Mouse (Mus musculus) heart, postnatal 4 days (tissue): ENCODE measurements at regions not wholly inside any gene's neighbourhood (a gene's known extent, or its start where the extent isn't known, plus 50 kb on each side); places are given as distances from the start of the nearest gene placed in this dataset.

ENCODE experiments used
- DNase-seq: peaks from one replicate; pipeline ENCODE4 v3.0.0; 2021

DNA sequence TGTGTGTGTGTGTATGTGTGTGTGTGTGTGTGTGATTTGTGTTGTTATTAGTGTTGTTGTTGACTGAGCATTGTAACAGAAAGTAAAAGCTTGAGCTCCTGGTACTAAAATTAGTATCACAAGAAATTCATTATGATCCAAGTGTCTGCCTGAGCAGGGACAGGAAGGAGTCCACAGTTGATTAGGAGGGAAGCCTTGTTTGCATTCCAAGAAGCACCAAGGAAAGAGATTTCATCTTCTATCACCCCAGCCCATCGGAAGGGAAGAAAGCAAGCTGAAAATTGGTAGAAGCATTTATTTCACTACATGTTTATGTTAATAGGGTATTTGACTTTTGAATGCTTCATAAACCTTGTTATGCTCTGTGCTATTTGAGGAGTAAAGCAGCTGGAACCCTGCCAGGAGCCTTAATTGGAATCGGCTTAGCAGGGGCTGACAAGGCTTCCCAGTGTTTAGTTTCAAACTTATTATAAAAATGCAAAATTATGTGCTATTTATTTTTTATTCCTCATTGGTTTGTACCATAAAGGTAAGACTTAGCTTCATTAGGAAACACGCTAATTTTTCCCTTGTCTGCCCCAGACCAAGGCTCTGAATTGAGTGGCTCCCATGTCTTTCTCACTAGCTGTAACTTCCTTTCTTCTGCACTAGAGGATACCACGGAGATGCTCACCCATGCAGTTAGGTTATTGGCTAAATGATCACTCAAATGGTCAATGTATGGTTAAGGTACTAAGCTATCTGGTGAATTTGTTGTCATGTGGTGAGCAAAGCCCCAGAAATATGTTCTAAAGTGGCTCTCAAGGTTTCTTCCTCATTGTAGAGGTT is 318.6 kb downstream of the Serpinb8 start:
- DNase-seq, result peak; percentile 50

DNA sequence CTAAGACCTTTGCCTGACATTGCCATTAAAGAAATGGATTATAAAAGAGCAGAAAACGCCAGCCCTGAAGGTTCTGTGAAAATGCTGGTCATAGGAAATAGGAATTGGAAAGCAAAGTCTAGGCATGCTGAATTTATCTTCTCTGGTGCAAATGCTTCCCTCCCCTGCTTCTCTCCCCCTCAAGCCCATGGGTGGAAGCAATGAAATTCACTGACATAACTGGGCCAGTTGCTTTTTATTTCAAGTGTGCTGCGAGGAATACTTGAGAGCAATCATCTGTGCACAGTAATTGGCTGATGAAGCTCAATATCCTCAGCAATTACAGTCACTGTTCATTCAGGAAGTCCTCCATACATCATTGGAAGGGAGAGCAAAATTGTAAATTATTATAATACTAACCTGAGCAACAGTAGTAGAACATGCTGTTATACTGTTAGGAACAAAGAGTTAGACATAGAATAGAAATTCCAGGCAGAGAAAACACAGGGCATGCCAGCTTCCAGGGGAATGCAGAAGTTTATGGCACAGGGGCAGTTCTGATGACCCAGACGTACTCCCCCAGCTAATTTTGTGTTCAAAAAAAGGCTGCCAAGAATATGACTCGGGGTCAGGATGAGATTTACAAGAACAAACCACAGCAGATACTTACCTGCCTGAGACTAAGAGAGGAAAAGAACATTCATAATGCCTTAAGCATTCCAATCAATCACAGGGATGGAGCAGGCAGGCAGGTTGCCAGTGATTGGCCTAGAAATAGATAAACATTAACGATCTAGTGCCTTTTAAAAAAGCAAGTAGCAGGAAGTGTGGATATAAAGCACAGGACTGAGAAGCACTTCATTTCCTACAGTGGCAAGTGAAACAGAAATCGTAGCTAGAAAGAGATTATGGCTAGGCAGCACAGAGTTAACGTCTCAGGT is 325.1 kb downstream of the Serpinb8 start:
- DNase-seq, result no peak

DNA sequence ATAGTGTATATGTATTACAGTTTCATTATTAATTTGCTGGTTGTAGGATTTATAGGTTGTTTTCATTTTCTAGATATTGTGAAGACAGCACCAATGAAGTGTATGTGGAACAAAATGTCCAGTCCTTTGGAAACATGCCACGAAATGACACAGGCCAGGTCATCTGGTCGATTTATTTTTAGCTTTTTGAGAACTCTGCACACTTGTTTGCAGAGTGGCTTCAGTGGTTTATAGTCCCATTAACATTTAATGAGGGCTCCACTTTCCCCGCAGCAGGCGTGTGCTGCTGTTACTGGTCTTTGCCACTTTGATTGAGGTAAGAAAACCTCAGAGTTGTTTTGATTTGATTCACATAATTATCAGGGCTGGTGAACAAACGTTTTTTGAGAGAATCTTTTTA is 327.2 kb downstream of the Serpinb8 start:
- DNase-seq, result peak; percentile 42

DNA sequence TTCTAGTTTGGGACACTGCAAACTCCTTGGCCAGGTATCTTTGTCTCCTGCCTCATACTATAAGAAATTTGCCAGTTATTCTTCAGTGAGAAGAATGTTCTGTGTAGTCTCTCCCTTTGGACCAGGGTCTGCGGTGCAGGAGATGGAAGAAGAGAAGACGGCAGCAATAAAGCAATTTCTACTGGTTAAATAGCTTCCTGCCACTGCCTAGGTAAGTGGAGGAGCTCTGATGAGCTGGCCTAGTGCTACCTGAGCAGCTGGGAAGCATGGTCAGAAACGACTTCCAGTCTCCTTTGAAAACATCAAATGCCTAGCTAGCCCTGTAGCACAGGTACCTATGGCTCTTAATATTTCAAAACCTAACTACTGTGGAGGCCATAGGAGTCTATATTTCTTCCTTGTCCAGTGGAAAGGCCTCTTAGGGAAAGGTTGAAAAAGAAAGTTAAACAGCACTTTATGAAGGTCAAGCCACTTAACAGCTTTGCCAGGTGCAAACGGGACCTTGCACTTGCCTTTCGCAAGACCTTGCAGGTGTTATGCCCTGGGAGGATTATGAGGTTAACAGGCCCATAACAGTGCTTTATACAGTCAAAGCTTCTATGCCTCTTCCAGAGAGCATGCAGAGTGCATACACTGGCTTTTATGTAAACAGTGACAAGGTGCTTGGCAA is 351.9 kb downstream of the Serpinb8 start:
- no peak for DNase-seq

DNA sequence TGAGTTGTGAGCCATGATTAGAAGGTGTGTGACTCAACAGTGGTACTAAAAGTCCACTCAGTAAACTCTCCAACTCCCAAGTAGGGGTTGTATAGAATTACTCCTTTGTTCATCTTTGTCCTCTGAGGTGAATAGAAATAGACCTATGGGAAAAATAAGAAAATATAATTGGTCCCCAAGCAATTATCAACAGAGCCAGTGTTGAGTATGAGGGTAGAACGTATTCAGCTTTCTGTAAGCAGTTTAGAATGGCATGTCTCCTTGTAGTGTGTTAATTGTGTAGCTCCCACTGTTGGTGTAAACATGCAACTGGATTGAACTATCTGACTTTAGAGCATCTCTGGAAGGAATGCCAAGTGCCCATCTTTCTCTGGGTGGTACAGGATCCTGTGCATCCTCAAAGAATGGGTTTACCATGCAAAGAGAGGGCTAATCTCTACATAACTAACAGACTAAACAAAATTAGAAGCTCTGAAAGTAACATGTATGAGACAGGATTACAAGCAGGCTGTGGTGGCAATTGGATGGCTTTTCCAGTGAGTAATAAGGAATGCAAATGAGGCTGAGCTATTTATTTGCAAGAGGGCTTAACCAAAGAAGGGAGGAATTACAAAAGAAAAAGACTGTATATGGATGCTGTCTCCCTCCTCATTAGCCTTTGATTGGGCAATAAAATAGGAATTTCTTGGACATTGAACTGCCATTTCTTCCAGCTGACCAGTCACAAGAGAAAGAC is 356.6 kb downstream of the Serpinb8 start:
- no peak for DNase-seq

DNA sequence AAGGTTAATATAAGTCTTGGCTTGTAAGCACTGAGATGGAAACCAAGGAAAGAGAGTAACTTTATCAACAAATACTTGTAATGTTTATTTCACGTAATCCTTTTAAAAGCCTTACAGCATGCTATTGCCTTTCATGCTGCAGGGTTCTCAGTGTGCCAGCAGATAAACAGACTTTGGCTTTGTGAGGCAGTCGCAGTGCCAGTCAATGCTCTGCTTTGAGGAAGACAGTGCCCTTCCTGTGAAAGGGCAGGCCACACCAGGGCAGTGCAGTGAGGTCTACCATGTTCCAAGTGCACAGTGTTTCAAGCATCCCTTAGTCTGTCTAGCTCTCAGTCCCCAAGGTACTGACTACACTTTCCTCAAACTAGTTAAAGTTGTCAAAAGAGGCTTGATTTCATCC is 360.6 kb downstream of the Serpinb8 start:
- no peak for DNase-seq

DNA sequence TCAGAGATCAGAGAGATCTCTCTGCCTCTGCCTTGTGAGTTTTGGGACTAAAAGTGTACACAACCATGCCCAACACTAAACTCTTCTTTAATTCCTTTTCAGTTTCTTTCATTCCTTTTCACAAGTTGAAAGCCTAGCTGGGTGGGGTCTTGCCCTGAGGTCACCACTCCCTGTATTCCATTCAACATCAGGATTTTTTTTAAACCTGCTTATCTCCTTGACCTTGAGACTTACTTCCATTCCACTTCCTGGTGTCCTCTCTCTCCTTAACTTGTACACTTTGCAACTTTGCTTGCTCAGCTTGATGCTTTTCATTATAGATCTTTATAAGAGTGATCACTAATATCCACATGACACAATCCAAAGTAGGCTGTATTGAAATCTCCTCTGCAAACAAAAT is 371.2 kb downstream of the Serpinb8 start:
- no peak for DNase-seq

DNA sequence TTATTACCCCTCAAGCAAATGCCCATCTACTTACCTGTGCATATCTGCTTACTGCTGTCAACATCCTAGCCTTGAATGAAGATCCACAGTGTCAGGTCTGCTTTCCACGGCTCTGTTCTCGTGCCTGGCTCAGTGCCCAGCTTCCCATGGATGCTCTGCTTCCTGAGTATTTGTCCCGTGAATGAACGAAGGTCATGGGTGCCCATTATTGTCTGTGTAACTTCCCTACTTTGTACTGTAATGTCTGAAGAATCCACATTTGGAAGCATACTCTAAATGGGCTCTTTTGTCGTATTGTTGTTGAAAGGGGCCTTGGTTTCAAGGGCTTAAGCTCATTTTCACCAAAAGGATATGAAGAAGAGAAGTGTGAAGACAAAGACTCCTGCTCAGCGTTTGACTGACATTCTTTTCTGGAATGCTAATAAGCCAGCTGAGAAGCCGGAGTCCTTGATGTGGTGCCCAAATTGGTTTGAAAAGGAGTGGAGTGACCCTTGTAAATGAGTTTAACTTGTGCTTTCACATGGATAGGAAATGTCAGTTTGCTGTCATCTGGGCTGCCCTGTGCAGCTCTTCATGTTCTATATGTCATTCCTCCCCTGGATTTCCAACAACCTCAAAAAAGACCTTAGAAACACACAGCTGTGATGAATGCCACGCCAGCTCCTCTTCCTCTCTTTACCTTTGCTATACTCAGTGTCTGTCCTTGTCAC is 386.0 kb downstream of the Serpinb8 start:
- DNase-seq, result no peak

DNA sequence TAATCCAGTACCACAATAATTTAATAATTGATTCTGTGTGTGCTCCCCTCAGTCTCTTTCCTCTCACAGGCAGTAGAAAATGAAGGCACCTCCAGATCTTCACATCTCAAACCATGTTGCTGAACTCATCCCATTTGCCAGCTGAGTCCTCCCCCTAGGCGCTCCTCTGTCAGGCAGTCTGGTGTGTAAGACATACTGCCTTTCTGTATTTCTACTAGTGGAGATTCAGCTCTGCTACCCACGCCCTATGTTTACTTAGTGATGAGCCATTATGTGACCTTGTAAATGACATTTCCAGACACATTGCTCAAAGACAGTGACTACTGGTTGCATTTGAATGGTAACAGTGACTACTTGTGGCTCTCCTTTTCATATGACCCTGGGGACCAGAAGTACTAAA is 387.9 kb downstream of the Serpinb8 start:
- DNase-seq, result no peak

DNA sequence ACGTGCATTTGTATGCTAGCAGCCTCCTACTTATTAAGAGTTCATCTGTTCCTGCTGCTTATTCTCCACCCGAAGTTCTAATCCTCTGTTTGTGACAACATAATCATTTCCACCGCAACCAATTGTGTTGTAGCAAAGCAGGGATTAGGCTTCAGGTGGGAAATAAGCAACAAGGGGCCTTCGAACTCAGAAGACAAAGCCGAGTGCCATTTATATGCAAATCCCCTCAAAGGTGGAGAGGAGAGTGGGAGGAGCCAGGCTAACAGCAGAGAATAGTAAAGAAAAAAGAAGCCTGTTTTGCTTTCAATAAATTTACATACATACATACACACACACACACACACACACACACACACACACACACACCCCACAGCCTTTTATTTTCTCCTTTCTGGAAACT is 388.6 kb downstream of the Serpinb8 start:
- DNase-seq, result no peak

DNA sequence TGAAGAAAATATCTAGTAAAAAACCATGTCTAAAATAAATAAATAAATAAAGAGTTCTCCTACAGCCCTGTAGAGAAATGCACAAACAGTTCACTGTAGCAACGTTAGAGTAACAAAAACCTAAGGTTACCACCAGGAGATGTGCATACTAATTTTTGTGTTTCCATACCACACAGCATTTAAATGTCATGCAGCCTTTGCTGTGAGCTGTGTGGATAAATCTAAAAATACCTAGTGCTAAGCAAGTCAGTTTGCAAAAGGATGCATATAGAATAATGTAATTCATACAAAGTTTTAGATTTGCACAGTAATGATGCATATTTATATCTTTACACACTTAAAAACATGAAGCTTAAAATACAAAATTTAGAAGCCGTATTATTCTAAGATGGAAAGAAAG is 395.8 kb downstream of the Serpinb8 start:
- DNase-seq, result no peak

DNA sequence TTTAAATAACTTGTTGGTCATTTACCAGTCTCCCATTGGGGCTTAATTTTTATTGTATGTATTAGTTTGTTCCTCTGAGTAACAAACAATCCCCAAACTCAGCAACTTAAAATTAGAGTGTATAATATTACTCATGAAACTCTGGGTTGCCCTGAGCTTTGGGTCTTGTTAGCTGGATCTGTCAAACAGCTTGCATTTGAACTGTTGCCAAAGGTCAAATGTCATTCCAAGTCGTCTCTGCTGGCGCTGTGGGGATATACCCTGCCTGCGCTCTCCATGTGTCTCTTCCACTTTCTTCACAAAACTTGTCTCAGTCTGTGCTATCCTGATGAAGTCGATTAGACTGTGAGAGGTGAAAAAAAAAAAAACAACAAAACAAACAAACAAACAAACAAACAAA is 398.3 kb downstream of the Serpinb8 start:
- DNase-seq, result no peak

DNA sequence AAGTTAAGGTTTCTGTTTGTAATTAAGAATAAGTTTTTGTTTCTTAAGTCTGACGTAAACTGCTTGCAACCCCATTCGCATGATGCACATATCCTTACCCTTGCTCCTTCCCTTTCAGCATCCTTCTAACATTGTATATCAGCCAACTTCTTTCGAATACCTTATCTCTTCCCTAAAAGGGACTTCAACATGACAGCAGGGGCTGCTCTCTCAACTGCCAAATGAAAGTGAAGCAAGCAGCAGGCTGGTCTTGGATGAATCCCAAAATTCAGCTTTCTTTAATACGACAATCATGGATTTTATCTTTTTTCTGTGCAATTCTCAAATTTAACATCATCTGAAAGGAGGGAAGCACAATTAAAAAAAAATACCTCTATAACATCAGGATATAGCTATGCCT is 403.2 kb downstream of the Serpinb8 start:
- no peak for DNase-seq

DNA sequence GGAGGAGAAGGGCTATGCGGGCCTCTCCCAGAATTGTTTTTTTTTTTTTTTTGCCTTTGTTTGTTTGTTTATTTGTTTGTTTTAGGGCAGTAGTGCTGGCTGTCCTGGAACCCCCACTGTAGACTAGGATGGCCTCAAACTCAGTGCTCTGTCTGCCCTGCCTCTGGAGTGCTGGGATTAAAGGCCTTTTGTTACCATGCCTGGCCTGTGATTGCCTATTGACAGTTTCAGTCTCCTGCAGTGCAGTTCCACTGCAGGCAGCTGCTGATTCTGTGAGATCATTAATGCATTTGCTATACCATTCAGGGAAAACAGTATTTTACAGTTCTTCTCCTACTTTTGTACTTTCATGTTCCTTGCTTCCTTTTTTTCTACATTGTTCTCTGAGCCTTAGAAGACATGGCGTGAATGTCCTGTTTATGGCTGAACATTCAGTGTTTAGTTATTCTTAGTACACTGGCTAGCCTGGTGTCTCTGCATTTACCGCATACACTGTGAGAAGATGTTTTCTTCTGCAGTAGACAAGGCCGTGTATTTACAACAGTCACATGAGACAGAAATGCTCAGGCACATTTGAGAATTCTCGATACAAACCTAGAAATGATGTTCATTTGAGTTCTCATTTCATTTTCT is 434.0 kb downstream of the Serpinb8 start:
- DNase-seq, result no peak

DNA sequence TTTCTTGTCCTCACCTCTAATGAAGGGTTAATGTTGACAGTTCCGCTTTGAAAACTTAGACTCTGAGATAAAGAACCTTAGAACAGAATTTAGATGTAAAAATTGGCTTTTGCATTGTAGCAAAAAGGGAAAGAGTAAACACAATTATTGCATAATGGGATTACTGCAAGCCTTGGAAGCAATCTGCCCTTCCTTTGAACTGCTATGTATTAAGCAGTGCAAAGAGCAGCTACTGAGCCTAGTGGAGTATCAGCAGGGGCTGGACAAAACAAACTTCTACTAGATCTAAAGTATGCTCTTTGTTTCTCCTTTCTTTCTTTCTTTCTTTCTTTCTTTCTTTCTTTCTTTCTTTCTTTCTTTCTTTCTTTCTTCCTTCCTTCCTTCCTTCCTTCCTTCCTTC is 434.9 kb downstream of the Serpinb8 start:
- DNase-seq, result no peak

DNA sequence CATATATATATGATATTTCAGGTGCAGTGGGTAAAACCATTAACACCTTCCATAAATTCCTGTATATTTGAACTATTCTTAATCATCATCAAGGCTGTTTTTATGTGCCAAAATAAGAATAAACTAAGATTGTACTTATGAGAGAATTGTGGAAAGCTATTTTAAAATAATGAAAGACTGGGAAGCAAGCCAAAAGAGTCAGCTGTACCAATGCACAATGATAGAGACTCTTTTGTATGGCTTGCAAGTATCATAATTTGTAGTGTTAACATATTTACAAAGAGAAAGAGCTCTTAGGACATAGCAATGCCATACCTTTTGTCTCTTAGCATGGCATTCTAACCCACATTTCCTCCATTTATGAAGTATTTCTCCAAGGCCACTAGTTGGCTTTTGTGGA is 436.7 kb downstream of the Serpinb8 start:
- no peak for DNase-seq

DNA sequence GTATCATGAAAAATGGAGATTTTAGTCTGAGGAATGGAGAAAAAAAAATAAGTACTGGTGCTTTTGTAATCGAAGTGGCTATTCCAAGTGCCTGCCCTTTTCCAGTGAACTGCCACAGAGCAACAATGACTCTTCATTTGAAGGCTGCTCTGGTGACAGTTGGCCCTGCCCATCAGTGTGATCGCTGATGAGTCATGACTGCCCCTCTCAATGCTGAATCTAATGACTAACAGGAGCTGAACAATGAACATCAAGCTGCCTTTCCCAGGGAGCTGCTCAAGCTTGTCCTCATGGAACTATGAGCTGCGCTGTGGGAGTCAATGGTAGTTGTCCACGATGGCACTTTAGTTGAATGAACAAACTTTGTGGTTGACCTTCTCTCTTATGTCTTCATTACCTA is 456.4 kb downstream of the Serpinb8 start:
- DNase-seq, result no peak

DNA sequence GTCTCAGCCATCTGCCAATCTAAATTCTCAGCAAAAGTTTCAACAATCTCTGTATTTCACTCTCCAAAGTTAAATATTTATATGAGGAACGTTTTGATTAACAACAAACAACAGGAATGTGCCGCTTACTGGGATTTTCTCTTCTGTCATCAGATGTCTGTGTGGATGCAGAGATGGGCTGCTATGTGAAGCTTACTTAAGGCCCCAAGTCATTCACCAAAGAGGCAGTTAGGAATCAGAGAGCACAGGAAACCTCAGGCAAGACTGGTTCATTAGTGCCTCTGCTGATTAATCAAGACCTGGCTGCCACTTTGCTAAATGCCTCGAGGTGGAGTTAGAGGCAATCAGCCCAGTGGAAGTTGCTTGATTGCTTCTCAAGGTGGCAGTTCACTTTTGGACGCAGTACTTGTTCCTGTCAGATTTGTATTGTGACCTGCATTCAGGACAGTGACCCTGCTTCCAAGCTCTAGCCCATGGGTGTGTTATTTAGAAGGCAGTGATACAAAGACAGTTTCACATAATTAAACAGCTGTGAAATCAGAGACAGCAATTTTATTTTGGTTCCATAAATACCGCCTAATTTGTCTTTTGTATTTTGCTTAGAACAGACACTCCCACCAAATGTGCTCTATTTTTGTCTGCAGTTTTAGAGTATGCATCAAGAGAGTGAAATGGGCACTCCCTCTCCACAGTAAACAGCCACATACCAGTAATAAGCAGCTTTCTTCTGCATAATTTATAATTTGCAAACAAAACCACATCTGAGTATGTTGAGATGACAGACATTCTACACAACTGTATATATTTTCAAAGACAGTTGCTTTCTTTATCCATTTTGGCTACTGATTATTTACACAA is 457.3 kb downstream of the Serpinb8 start:
- DNase-seq, result no peak

DNA sequence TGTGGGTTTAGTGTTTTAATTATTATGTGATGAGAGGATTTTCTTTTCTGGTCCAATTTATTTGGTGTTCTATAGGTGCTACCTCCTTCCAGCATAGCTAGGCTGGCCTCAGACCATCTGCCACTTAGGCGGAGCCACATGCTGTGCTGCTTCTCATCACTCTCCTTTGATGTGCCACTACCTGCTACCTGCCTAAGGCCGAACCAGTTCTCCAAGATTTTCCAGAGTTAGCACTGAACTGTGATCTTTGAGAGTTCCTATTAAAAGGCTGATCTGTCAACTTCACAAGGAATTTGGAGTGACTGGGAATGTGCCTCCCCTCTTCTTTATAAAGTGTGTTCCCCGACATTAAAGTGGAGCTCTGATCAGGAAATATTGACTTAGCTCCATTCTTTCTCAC is 504.8 kb downstream of the Serpinb8 start:
- no peak for DNase-seq

DNA sequence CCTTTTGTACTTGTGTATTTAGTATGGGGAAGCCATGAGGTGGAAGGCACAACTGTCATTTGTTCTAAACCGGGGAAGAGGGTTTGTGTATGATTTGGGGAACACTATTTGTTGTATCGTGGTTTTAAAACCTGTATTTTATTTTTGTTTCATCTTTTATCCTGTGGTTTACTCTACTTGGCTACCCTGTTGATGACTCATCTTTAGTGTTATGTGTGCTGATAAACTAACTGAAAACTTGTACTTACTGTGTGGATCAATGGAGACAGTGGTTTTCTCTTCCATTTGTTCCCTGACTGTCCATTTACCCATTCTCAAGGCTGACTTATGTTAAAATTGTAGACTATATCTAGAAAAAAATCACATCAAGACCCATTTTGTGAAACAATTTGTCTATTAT is 512.8 kb downstream of the Serpinb8 start:
- DNase-seq, result no peak
